Mouse (Mus musculus): Measurements from ENCODE around the gene Six4. TPM values are rescaled to one million over a fixed set of nuclear protein-coding genes. Genes with fewer than 3 reads are reported as not detected.

Gene Six4
- polyA plus RNA-seq (2014; fragmentation: Illumina TruSeq; extraction: RNeasy Lipid Tissue Mini Kit (QIAGEN cat#74804); ENCODE audit: low replicate concordance): 0.19 TPM

GRCm38 (mm10) chr12:73113196-73113595, at the start of gene Six4:
Gene Six4, minus strand, starts transcription at chr12:73113456.

GRCm38 (mm10) chr12:73123093-73124041, 10.1 kb upstream of the Six4 start, which contains the start of gene Mnat1:
Gene Mnat1, plus strand, starts transcription at chr12:73123717.

GRCm38 (mm10) chr12:73053668-73054241, 59.5 kb downstream of the Six4 start, which contains the start of gene Six1:
Gene Six1, minus strand, starts transcription at chr12:73053887.

Other genes with a start within 250 kb of the Six4 start
- not detected for gene Six6, start 173.6 kb downstream of the Six4 start, polyA plus RNA-seq (2014; fragmentation: Illumina TruSeq; extraction: RNeasy Lipid Tissue Mini Kit (QIAGEN cat#74804); ENCODE audit: low replicate concordance)
- gene 4930447C04Rik, start 172.7 kb downstream of the Six4 start, polyA plus RNA-seq (2014; fragmentation: Illumina TruSeq; extraction: RNeasy Lipid Tissue Mini Kit (QIAGEN cat#74804); ENCODE audit: low replicate concordance): 0.33 TPM
- not detected for gene Six1, start 59.6 kb downstream of the Six4 start, polyA plus RNA-seq (2014; fragmentation: Illumina TruSeq; extraction: RNeasy Lipid Tissue Mini Kit (QIAGEN cat#74804); ENCODE audit: low replicate concordance)
- 6.4 TPM for gene Mnat1, start 10.3 kb upstream of the Six4 start, polyA plus RNA-seq (2014; fragmentation: Illumina TruSeq; extraction: RNeasy Lipid Tissue Mini Kit (QIAGEN cat#74804); ENCODE audit: low replicate concordance)
- gene Trmt5, start 173.3 kb upstream of the Six4 start, polyA plus RNA-seq (2014; fragmentation: Illumina TruSeq; extraction: RNeasy Lipid Tissue Mini Kit (QIAGEN cat#74804); ENCODE audit: low replicate concordance): 20.6 TPM
- 13.7 TPM for gene Slc38a6, start 173.3 kb upstream of the Six4 start, polyA plus RNA-seq (2014; fragmentation: Illumina TruSeq; extraction: RNeasy Lipid Tissue Mini Kit (QIAGEN cat#74804); ENCODE audit: low replicate concordance)